ENCODE assay signal across 8 mouse cellular contexts in the genomic region with DNA sequence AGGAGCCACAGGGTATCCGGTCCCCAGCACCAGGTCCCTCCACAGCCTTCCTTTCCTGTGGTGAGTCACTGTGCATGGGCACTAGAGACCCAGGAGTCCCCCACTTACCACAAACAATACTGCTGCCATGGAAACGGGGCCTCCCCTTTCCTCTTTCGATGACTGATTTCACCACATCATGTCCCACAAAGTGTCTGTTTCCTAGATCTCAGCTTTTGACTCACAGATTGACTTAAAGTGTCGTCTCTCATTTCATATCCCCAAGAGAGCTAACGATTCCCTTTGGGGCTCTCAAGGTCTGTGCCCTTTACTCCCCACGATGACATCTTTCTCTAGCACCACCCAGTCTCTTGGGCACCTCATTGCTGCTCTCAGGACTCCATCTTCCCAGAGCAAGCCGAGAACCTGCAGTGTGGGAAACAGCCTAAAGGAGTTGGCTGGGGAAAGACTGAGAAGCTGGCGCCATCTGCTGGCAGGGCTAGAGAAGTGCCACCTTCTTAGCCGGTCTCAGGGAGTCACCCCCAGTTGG. TPM values are rescaled to one million over a fixed set of nuclear protein-coding genes. Genes with fewer than 3 reads are reported as not detected.
DNase-seq lines count a peak whose midpoint lies in the region; ATAC-seq and TF ChIP-seq lines count a peak whose summit lies in the region.

No protein-coding gene starts in this region.

- ATAC-seq in forebrain, embryonic 14.5 days: peak; percentile 42
- ATAC-seq in intestine, embryonic 14.5 days (replicated peaks; ENCODE audit: low FRiP score, low TSS enrichment, low read depth): peak; percentile 59; the same call in 1 of the 2 replicates
- peak; percentile 46 for ATAC-seq in liver, embryonic 11.5 days (replicated peaks; ENCODE audit: low FRiP score)

- H3ac ChIP-seq in myocyte (ENCODE audit: control insufficient read depth, insufficient read length): no peak overlapping the region

- DNase-seq in left cerebral cortex, adult 11 months (ENCODE audit: low spot score): peak; percentile 46
- DNase-seq in left cerebral cortex, adult 8-10 months (ENCODE audit: low spot score in 2 of 2): no peak
- peak; percentile 76 for DNase-seq in forebrain, embryonic 14.5 days (ENCODE audit: low spot score)
- peak; percentile 87 for DNase-seq in intestine, embryonic 14.5 days (ENCODE audit: low spot score)
- DNase-seq in liver, embryonic 11.5 days (ENCODE audit: low spot score): no peak
- peak; percentile 50 for DNase-seq in testis, postnatal 14 days (ENCODE audit: low spot score)

- H3K4me3 ChIP-seq in bone marrow macrophage, adult 2 months (ENCODE audit: insufficient read depth, low read length): peak overlapping the region; percentile 12; the same call in 1 of the 2 replicates
- H3K4me3 ChIP-seq in forebrain, embryonic 14.5 days (ENCODE audit: low read depth, low read length): no peak overlapping the region
- H3K4me3 ChIP-seq in intestine, embryonic 14.5 days (ENCODE audit: low read depth, low read length): no peak overlapping the region
- H3K4me3 ChIP-seq in liver, embryonic 11.5 days (ENCODE audit: low read depth, low read length): no peak overlapping the region
- H3K4me3 ChIP-seq in myocyte: no peak overlapping the region

- H3K27ac ChIP-seq in bone marrow macrophage, adult 2 months (ENCODE audit: insufficient read depth, low read depth, low read length): peak overlapping the region; percentile 33; the same call in 1 of the 2 replicates
- H3K27ac ChIP-seq in forebrain, embryonic 14.5 days (ENCODE audit: low read depth, low read length): no peak overlapping the region
- H3K27ac ChIP-seq in intestine, embryonic 14.5 days (ENCODE audit: low read depth): no peak overlapping the region
- no peak overlapping the region for H3K27ac ChIP-seq in liver, embryonic 11.5 days (ENCODE audit: low read depth, low read length)

- no peak for TF ChIP-seq POLR2A in bone marrow macrophage, adult 2 months (IDR thresholded peaks at IDR 0.05; ENCODE audit: borderline replicate concordance, low read depth, low read length)
- TF ChIP-seq POLR2A in myocyte (IDR thresholded peaks at IDR 0.05; ENCODE audit: insufficient read length, low read depth): no peak

- H3K9me3 ChIP-seq in forebrain, embryonic 14.5 days (replicated peaks; ENCODE audit: control insufficient read depth, low read length): no peaks in the 10 kb centered on the region
- no peaks in the 10 kb centered on the region for H3K9me3 ChIP-seq in intestine, embryonic 14.5 days (ENCODE audit: control insufficient read depth, low read length)
- H3K9me3 ChIP-seq in liver, embryonic 11.5 days (ENCODE audit: control insufficient read depth, low read length): no peaks in the 10 kb centered on the region

- H3K9ac ChIP-seq in forebrain, embryonic 14.5 days (ENCODE audit: low read length): no peak overlapping the region
- no peak overlapping the region for H3K9ac ChIP-seq in intestine, embryonic 14.5 days (ENCODE audit: low read length)
- no peak overlapping the region for H3K9ac ChIP-seq in liver, embryonic 11.5 days (ENCODE audit: low read depth, low read length)

- peak; percentile 90 for TF ChIP-seq CTCF in bone marrow macrophage, adult 2 months (IDR thresholded peaks at IDR 0.05; ENCODE audit: low read depth, low read length)

- H3K79me2 ChIP-seq in myocyte (ENCODE audit: control insufficient read depth, insufficient read depth): peaks cover 7% of the 10 kb centered on the region

- H3K4me2 ChIP-seq in forebrain, embryonic 14.5 days (ENCODE audit: low read length): no peak overlapping the region
- H3K4me2 ChIP-seq in intestine, embryonic 14.5 days (ENCODE audit: low read length): no peak overlapping the region
- H3K4me2 ChIP-seq in liver, embryonic 11.5 days: no peak overlapping the region
- peak overlapping the region; percentile 10 for H3K4me2 ChIP-seq in myocyte (ENCODE audit: low read depth)

- no peaks in the 10 kb centered on the region for H3K27me3 ChIP-seq in forebrain, embryonic 14.5 days (replicated peaks; ENCODE audit: control insufficient read depth, insufficient read depth, low read length)
- no peaks in the 10 kb centered on the region for H3K27me3 ChIP-seq in intestine, embryonic 14.5 days (replicated peaks; ENCODE audit: control insufficient read depth, insufficient read depth, low read length)
- no peaks in the 10 kb centered on the region for H3K27me3 ChIP-seq in liver, embryonic 11.5 days (replicated peaks; ENCODE audit: control insufficient read depth, insufficient read depth, low read length)
- no peaks in the 10 kb centered on the region for H3K27me3 ChIP-seq in myocyte (ENCODE audit: control insufficient read depth, insufficient read depth, insufficient read length)

- H3K4me1 ChIP-seq in bone marrow macrophage, adult 2 months (ENCODE audit: control insufficient read depth, insufficient read depth, low read length): peaks cover 8% of the 10 kb centered on the region
- H3K4me1 ChIP-seq in forebrain, embryonic 14.5 days (ENCODE audit: control insufficient read depth, insufficient read depth, low read length): no peaks in the 10 kb centered on the region; the same call in 1 of the 2 replicates
- H3K4me1 ChIP-seq in intestine, embryonic 14.5 days (replicated peaks; ENCODE audit: control insufficient read depth, insufficient read depth, low read length): 0 out of 2 replicates have a peak, but pooled peaks cover 12% of the 10 kb centered on the region
- H3K4me1 ChIP-seq in liver, embryonic 11.5 days (replicated peaks; ENCODE audit: control insufficient read depth, insufficient read depth, low read length): no peaks in the 10 kb centered on the region; the same call in 1 of the 2 replicates

- H3K36me3 ChIP-seq in forebrain, embryonic 14.5 days (ENCODE audit: control insufficient read depth, insufficient read depth, low read length): peaks cover 27% of the 10 kb centered on the region
- H3K36me3 ChIP-seq in intestine, embryonic 14.5 days (ENCODE audit: control insufficient read depth, insufficient read depth, low read length): peaks cover 13% of the 10 kb centered on the region
- H3K36me3 ChIP-seq in liver, embryonic 11.5 days (ENCODE audit: control insufficient read depth, insufficient read depth, low read length): peaks cover 8% of the 10 kb centered on the region; the same call in 1 of the 2 replicates
- H3K36me3 ChIP-seq in myocyte (ENCODE audit: control insufficient read depth, insufficient read depth): no peaks in the 10 kb centered on the region

- WGBS in forebrain, embryonic 14.5 days: 39% methylated on average over 9 of the region's 9 CpGs
- WGBS in intestine, embryonic 14.5 days: 36% methylated on average over 9 of the region's 9 CpGs
- 24% methylated on average over 9 of the region's 9 CpGs for WGBS in liver, embryonic 11.5 days

TF ChIP-seq in myocyte, 11 proteins besides CTCF, POLR2A, EP300 and RAD21:
- TF ChIP-seq CEBPB (IDR thresholded peaks at IDR 0.05; ENCODE audit: insufficient read depth, poor library complexity, severe bottlenecking) (no peak), POLR2AphosphoS2 (IDR thresholded peaks at IDR 0.05; ENCODE audit: insufficient read length, low read depth) (peak; percentile 73)

RNA-seq across cellular contexts. Expression of a gene that starts 10.3 kb away (rescaled TPM):
- 1 to 10 TPM; 2.3 to 3.1 (median 2.6) TPM for total RNA-seq in left cerebral cortex, adult 8-10 months (2022)
- polyA plus RNA-seq in bone marrow macrophage, adult 2 months (2012; ENCODE audit: insufficient read depth, insufficient read length, missing spikeins): 0.13 and 0.16 TPM in 2 replicates
- polyA plus RNA-seq in forebrain, embryonic 14.5 days (2014; fragmentation: Nextera tagmentation; extraction: Ambion mirVana): 48.8 and 50.1 TPM in 2 replicates
- 19.8 and 23.8 TPM in 2 replicates for polyA plus RNA-seq in intestine, embryonic 14.5 days (2014; fragmentation: Nextera tagmentation; extraction: Ambion mirVana)
- 9.4 and 10.2 TPM in 2 replicates for polyA plus RNA-seq in liver, embryonic 11.5 days (2014; fragmentation: Nextera tagmentation; extraction: Ambion mirVana)
- 8.1 TPM for polyA plus RNA-seq in myocyte (2012; fragmentation: generic; extraction: Trizol)

RNA-seq across cellular contexts. Expression of a gene that starts 12.1 kb away (rescaled TPM):
- total RNA-seq in left cerebral cortex, adult 8-10 months (2022): 10 to 100 TPM; 50.1 to 67.5 (median 60.3) TPM
- 124 and 126 TPM in 2 replicates for polyA plus RNA-seq in bone marrow macrophage, adult 2 months (2012; ENCODE audit: insufficient read depth, insufficient read length, missing spikeins)
- 18.0 and 28.5 TPM in 2 replicates for polyA plus RNA-seq in forebrain, embryonic 14.5 days (2014; fragmentation: Nextera tagmentation; extraction: Ambion mirVana)
- 86.0 and 96.0 TPM in 2 replicates for polyA plus RNA-seq in intestine, embryonic 14.5 days (2014; fragmentation: Nextera tagmentation; extraction: Ambion mirVana)
- 155 and 157 TPM in 2 replicates for polyA plus RNA-seq in liver, embryonic 11.5 days (2014; fragmentation: Nextera tagmentation; extraction: Ambion mirVana)
- 954 TPM for polyA plus RNA-seq in myocyte (2012; fragmentation: generic; extraction: Trizol)

RNA-seq across cellular contexts. Expression of a gene that starts 26.2 kb away (rescaled TPM):
- total RNA-seq in left cerebral cortex, adult 8-10 months (2022): not detected
- not detected in 2 replicates for polyA plus RNA-seq in bone marrow macrophage, adult 2 months (2012; ENCODE audit: insufficient read depth, insufficient read length, missing spikeins)
- not detected in 2 replicates for polyA plus RNA-seq in forebrain, embryonic 14.5 days (2014; fragmentation: Nextera tagmentation; extraction: Ambion mirVana)
- 55.6 and 56.9 TPM in 2 replicates for polyA plus RNA-seq in intestine, embryonic 14.5 days (2014; fragmentation: Nextera tagmentation; extraction: Ambion mirVana)
- polyA plus RNA-seq in liver, embryonic 11.5 days (2014; fragmentation: Nextera tagmentation; extraction: Ambion mirVana): 1.1 and 1.2 TPM in 2 replicates
- polyA plus RNA-seq in myocyte (2012; fragmentation: generic; extraction: Trizol): 0.13 TPM

RNA-seq across cellular contexts. Expression of a gene that starts 31.0 kb away (rescaled TPM):
- 100 to 1,000 TPM; 102 to 133 (median 110) TPM for total RNA-seq in left cerebral cortex, adult 8-10 months (2022)
- 149 and 154 TPM in 2 replicates for polyA plus RNA-seq in bone marrow macrophage, adult 2 months (2012; ENCODE audit: insufficient read depth, insufficient read length, missing spikeins)
- polyA plus RNA-seq in forebrain, embryonic 14.5 days (2014; fragmentation: Nextera tagmentation; extraction: Ambion mirVana): 107 and 122 TPM in 2 replicates
- 98.9 and 102 TPM in 2 replicates for polyA plus RNA-seq in intestine, embryonic 14.5 days (2014; fragmentation: Nextera tagmentation; extraction: Ambion mirVana)
- polyA plus RNA-seq in liver, embryonic 11.5 days (2014; fragmentation: Nextera tagmentation; extraction: Ambion mirVana): 111 and 120 TPM in 2 replicates
- polyA plus RNA-seq in myocyte (2012; fragmentation: generic; extraction: Trizol): 165 TPM

RNA-seq across cellular contexts. Expression of a gene that starts 31.7 kb away (rescaled TPM):
- 100 to 1,000 TPM; 121 to 142 (median 129) TPM for total RNA-seq in left cerebral cortex, adult 8-10 months (2022)
- 22.9 and 25.8 TPM in 2 replicates for polyA plus RNA-seq in bone marrow macrophage, adult 2 months (2012; ENCODE audit: insufficient read depth, insufficient read length, missing spikeins)
- 40.5 and 43.3 TPM in 2 replicates for polyA plus RNA-seq in forebrain, embryonic 14.5 days (2014; fragmentation: Nextera tagmentation; extraction: Ambion mirVana)
- 59.0 and 60.8 TPM in 2 replicates for polyA plus RNA-seq in intestine, embryonic 14.5 days (2014; fragmentation: Nextera tagmentation; extraction: Ambion mirVana)
- polyA plus RNA-seq in liver, embryonic 11.5 days (2014; fragmentation: Nextera tagmentation; extraction: Ambion mirVana): 65.8 and 67.7 TPM in 2 replicates
- polyA plus RNA-seq in myocyte (2012; fragmentation: generic; extraction: Trizol): 44.9 TPM

Comparison
In these comparisons a context has a peak if more than half of its experiments do, and no peak if none do; other contexts are left out.
1. DNase-seq: peak in left cerebral cortex, adult 11 months (single experiment), forebrain, embryonic 14.5 days (single experiment), intestine, embryonic 14.5 days (single experiment) and testis, postnatal 14 days (single experiment); none in left cerebral cortex, adult 8-10 months (0 of 2) and liver, embryonic 11.5 days (single experiment).
2. RNA of a gene that starts 26.2 kb away (polyA plus RNA-seq): 55.6 to 56.9 TPM in intestine, embryonic 14.5 days; 1.1 to 1.2 TPM in liver, embryonic 11.5 days, not detected in bone marrow macrophage, adult 2 months, 0.13 TPM in myocyte (single experiment) and not detected in forebrain, embryonic 14.5 days; every median in the first group is over 10 times any median in the second.
3. Peak in every context shown above with its lines, with median percentiles within 50 percentile points of each other: ATAC-seq.